Mouse (Mus musculus) ovary, postnatal 14 days (tissue): ENCODE data around the gene Sycp3.
"Not testable (repeated sequence)": the region's sequence is repeated elsewhere in the genome, so short reads cannot be mapped to it uniquely, and the experiment has no call there.

ENCODE experiments used
- DNase-seq: peaks from one replicate; pipeline ENCODE4 v3.0.0; 2022; ENCODE audit warnings: low spot score

Sycp3 gene

GRCm38 (mm10) chr10:88501370-88501769 is 42.0 kb downstream of the Sycp3 start:
- DNase-seq: no peak

GRCm38 (mm10) chr10:88501886-88502765 is 42.8 kb downstream of the Sycp3 start:
- DNase-seq: no peak

GRCm38 (mm10) chr10:88502919-88503318 is 43.5 kb downstream of the Sycp3 start:
- no peak for DNase-seq

- DNase-seq: peak; percentile 75
Observed at GRCm38 (mm10) chr10:88503421-88504314, 44.3 kb downstream of the Sycp3 start, which contains the start of gene Chpt1. Gene Chpt1 (minus strand): TSS chr10:88504073.

- no peak for DNase-seq
Observed at GRCm38 (mm10) chr10:88504481-88504880, 45.1 kb downstream of the Sycp3 start.

GRCm38 (mm10) chr10:88505256-88505655 is 45.9 kb downstream of the Sycp3 start:
- DNase-seq: no peak

- no peak for DNase-seq
Observed at GRCm38 (mm10) chr10:88507691-88508143, 48.3 kb downstream of the Sycp3 start.

GRCm38 (mm10) chr10:88510503-88511271 is 51.3 kb downstream of the Sycp3 start:
- DNase-seq: no peak

- no peak for DNase-seq
Observed at GRCm38 (mm10) chr10:88511355-88511754, 52.0 kb downstream of the Sycp3 start.

GRCm38 (mm10) chr10:88513574-88514135 is 54.3 kb downstream of the Sycp3 start:
- no peak for DNase-seq

- DNase-seq: peak; percentile 43
Observed at GRCm38 (mm10) chr10:88514495-88514894, 55.1 kb downstream of the Sycp3 start.

GRCm38 (mm10) chr10:88515049-88515448 is 55.7 kb downstream of the Sycp3 start:
- DNase-seq: not testable (repeated sequence)

GRCm38 (mm10) chr10:88522795-88523194 is 63.4 kb downstream of the Sycp3 start:
- no peak for DNase-seq
